Mouse (Mus musculus) mesoderm, embryonic 11.5 days (tissue): Measurements from ENCODE around the gene Krtap4-1.

ENCODE experiments used
- DNase-seq: peaks from one replicate; pipeline ENCODE4 v3.0.0-alpha.2; 2012; ENCODE audit warnings: low read depth, low spot score

The Krtap4-1 gene

GRCm38 (mm10) chr11:99585096-99585495 lies 42.9 kb downstream of the Krtap4-1 start:
- DNase-seq, result no peak

DNA sequence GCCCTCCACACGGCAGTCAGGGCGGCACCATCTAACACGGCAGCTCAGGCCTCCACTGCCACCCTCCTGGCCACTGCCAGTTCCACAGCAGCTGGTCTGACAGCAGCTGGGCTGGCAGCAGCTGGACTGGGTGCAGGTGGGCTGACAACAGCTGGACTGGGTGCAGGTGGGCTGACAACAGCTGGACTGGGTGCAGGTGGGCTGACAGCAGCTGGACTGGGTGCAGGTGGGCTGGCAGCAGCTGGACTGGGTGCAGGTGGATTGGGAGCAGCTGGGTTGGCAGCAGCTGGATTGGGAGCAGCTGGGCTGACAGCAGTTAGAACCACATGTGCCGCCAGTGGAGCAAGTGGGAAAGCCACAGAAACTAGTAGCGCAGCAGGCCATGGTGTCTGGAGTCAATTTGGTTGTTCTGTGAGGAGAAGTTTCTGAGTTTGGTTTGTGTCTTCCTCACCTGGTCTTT lies 44.8 kb downstream of the Krtap4-1 start, which contains the start of gene Krtap1-4:
TSS of gene Krtap1-4 (minus strand) at position 410 of the 460 bp plus-strand sequence.
- no peak for DNase-seq

GRCm38 (mm10) chr11:99581564-99581963 lies 46.5 kb downstream of the Krtap4-1 start:
- no peak for DNase-seq

DNA sequence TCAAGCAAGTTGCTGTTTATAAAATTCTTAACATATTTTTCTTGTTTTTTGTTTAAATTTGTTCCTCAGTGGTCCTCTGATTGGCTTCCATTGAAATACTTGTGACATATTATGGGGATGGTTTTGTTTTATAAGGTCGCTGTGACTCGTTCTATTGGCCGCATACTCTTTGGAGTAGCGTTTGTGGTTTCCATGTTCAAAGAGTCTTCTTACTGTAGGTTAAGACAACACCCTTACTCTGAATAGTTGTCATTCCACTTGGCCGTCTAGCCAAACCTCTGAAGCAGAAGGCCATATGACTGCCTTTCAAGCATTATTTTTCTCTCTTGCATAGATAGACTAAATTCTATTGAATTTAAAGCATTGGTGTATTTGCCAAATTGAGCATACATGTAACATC lies 47.0 kb downstream of the Krtap4-1 start:
- no peak for DNase-seq

DNA sequence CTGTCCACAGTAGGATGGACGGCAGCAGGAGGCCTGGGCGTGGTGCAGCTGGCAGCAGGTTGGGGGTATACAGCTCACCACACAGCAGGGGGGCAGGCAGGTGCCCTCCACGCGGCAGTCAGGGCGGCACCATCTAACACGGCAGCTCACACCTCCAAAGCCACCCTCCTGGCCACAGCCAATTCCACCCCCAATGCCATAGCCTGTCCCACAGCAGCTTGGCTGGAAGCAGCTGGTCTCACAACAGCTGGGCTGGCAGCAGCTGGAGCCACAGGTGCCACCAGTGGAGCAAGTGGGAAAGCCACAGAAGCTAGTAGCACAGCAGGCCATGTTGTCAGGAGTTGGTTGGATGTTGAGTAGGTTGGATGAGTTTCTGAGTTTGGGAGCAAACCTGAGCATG lies 47.4 kb downstream of the Krtap4-1 start, which contains the start of gene Krtap1-5:
TSS of gene Krtap1-5 (minus strand) at position 381 of the 400 bp plus-strand sequence.
- no peak for DNase-seq
